Mouse (Mus musculus): ENCODE data around the gene Pde2a. TPM values are rescaled to one million over a fixed set of nuclear protein-coding genes. Genes with fewer than 3 reads are reported as not detected.

The Pde2a gene
- polyA plus RNA-seq, 1 experiment from 2014 or later = 25.9 TPM

DNA sequence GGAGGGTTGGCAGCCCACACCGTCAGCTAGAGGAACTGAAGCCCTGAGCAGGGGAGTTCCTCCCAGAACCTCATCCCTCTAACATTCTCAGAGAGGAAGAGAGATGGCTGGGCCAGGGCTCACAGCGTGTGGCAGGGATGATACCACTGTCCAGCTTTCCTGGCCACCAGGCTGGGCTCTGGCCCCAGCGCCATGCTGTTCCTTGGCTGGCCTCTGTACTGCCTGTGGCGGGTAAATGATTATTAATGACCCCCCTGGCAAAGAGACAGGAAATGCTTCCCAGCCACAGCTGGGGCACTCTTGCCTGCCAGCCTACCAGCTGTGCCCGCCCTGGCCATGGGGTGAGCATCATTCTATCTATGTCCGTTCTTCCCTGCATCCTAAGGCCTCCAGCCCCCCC is 33.6 kb downstream of the Pde2a start:
- H3K9me3 ChIP-seq (ENCODE audit: control insufficient read depth, low read length) = no peaks in the 10 kb centered on the region
- WGBS = 53% methylated on average over 6 of the region's 6 CpGs
- no peak overlapping the region for H3K27ac ChIP-seq
- H3K4me3 ChIP-seq (replicated peaks; ENCODE audit: low read length) = no peak overlapping the region
- no peak overlapping the region for H3K4me2 ChIP-seq (replicated peaks)
- DNase-seq (ENCODE audit: low spot score) (no peak), ATAC-seq (ENCODE audit: low FRiP score) (no peak)
- no peak overlapping the region for H3K9ac ChIP-seq
- H3K27me3 ChIP-seq (ENCODE audit: control insufficient read depth, insufficient read depth, low read length) = peaks cover 19% of the 10 kb centered on the region
- no peaks in the 10 kb centered on the region for H3K36me3 ChIP-seq (replicated peaks; ENCODE audit: control insufficient read depth, insufficient read depth)
- H3K4me1 ChIP-seq (replicated peaks; ENCODE audit: control insufficient read depth, insufficient read depth, low read length) = peaks cover 14% of the 10 kb centered on the region; the same call in 1 of the 2 replicates

DNA sequence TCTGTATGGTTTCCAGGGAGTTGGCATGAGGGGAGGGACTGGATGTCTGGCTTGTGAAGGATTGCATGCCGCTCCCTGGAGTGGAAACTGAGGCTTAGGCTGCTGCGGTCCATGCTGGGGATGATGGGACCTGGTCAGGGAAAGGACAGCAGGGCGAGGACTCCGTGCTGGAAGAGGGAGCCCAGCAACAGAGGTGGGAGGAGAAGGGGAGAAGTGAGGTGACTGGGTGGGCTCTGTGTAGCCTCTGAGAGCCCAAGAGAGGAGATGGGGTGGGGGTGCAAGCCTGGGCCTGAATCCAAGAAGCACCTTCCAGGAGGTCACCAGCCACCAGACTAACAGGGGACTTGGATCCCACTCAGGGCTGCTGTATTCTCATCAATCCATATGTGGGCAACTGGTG is 34.8 kb downstream of the Pde2a start:
- Histone ChIP-seq H3K4me1 (replicated peaks; ENCODE audit: control insufficient read depth, insufficient read depth, low read length) (peaks cover 10% of the 10 kb centered on the region), H3K4me2 (replicated peaks) (no peak overlapping the region), H3K9me3 (ENCODE audit: control insufficient read depth, low read length) (no peaks in the 10 kb centered on the region), H3K27me3 (ENCODE audit: control insufficient read depth, insufficient read depth, low read length) (peaks cover 18% of the 10 kb centered on the region), H3K4me3 (replicated peaks; ENCODE audit: low read length) (no peak overlapping the region), H3K36me3 (replicated peaks; ENCODE audit: control insufficient read depth, insufficient read depth) (no peaks in the 10 kb centered on the region), H3K9ac (no peak overlapping the region), H3K27ac (no peak overlapping the region)
- 65% methylated on average over 4 of the region's 4 CpGs for WGBS
- no peak for DNase-seq (ENCODE audit: low spot score)
- ATAC-seq (ENCODE audit: low FRiP score) = no peak

DNA sequence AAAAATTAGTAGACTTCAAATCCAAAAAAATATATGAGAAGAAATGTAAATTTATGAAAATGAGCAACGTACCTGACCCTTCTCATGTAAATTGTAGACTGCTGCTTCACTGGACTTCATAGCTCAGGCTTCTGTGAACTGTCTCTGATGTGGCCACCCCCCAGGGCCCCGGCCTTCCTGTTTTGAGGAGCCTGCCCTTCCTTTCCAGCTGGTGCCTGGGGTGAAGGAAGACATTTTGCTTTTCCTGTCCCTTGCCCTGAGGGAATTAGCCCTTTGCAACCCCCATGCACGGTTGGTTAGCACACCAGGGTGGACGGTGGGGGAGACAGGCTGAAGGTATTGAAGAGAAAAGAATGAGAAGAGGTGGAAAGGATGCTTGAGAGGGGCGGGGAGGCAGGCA is 35.3 kb downstream of the Pde2a start:
- ATAC-seq (ENCODE audit: low FRiP score) = no peak
- Histone ChIP-seq H3K4me2 (replicated peaks) (no peak overlapping the region), H3K4me1 (replicated peaks; ENCODE audit: control insufficient read depth, insufficient read depth, low read length) (peaks cover 6% of the 10 kb centered on the region), H3K9me3 (ENCODE audit: control insufficient read depth, low read length) (no peaks in the 10 kb centered on the region), H3K4me3 (replicated peaks; ENCODE audit: low read length) (no peak overlapping the region), H3K9ac (0 out of 2 replicates have a peak overlapping the region, but pooled peaks have one; percentile 1), H3K27me3 (ENCODE audit: control insufficient read depth, insufficient read depth, low read length) (peaks cover 14% of the 10 kb centered on the region), H3K36me3 (replicated peaks; ENCODE audit: control insufficient read depth, insufficient read depth) (no peaks in the 10 kb centered on the region), H3K27ac (no peak overlapping the region)
- no peak for DNase-seq (ENCODE audit: low spot score)
- 31% methylated on average over 5 of the region's 5 CpGs for WGBS

- no peak overlapping the region for H3K4me3 ChIP-seq (replicated peaks; ENCODE audit: low read length)
- 76% methylated on average over 5 of the region's 5 CpGs for WGBS
- H3K9me3 ChIP-seq (ENCODE audit: control insufficient read depth, low read length) = no peaks in the 10 kb centered on the region
- no peaks in the 10 kb centered on the region for H3K36me3 ChIP-seq (replicated peaks; ENCODE audit: control insufficient read depth, insufficient read depth)
- H3K9ac ChIP-seq = 0 out of 2 replicates have a peak overlapping the region, but pooled peaks have one; percentile 1
- H3K27me3 ChIP-seq (ENCODE audit: control insufficient read depth, insufficient read depth, low read length) = peaks cover 9% of the 10 kb centered on the region
- ATAC-seq (ENCODE audit: low FRiP score) = no peak
- peaks cover 7% of the 10 kb centered on the region for H3K4me1 ChIP-seq (replicated peaks; ENCODE audit: control insufficient read depth, insufficient read depth, low read length)
- H3K4me2 ChIP-seq (replicated peaks) = no peak overlapping the region
- H3K27ac ChIP-seq = no peak overlapping the region
- DNase-seq (ENCODE audit: low spot score) = no peak
Measured at GRCm38 (mm10) chr7:101457283-101457682, 35.8 kb downstream of the Pde2a start.

DNA sequence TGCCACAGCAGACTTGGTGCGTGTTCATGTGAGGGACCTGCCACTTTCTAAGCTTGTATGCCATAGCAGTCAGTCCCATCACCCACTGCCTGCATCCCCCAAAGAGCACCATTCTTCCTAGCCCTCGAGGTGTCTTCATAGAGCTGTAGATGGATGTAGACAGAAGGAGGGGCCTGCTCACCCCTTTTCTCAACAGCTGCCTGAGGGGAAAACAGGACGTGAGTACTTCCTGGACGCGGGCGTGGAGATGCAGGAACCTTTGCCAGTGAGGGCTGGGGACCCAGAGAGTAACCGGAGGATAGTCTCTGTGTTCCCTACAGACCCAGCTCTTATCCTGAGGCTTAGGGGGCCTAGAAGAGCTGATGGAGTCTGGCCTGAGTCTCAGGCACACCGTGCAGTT is 36.3 kb downstream of the Pde2a start:
- no peak overlapping the region for H3K4me2 ChIP-seq (replicated peaks)
- H3K4me1 ChIP-seq (replicated peaks; ENCODE audit: control insufficient read depth, insufficient read depth, low read length) = peaks cover 12% of the 10 kb centered on the region
- no peak for ATAC-seq (ENCODE audit: low FRiP score)
- 68% methylated on average over 8 of the region's 8 CpGs for WGBS
- H3K9ac ChIP-seq = no peak overlapping the region
- H3K9me3 ChIP-seq (ENCODE audit: control insufficient read depth, low read length) = no peaks in the 10 kb centered on the region
- no peak overlapping the region for H3K4me3 ChIP-seq (replicated peaks; ENCODE audit: low read length)
- H3K27ac ChIP-seq = no peak overlapping the region
- H3K27me3 ChIP-seq (ENCODE audit: control insufficient read depth, insufficient read depth, low read length) = peaks cover 4% of the 10 kb centered on the region; the same call in 1 of the 2 replicates
- no peaks in the 10 kb centered on the region for H3K36me3 ChIP-seq (replicated peaks; ENCODE audit: control insufficient read depth, insufficient read depth)
- no peak for DNase-seq (ENCODE audit: low spot score)

DNA sequence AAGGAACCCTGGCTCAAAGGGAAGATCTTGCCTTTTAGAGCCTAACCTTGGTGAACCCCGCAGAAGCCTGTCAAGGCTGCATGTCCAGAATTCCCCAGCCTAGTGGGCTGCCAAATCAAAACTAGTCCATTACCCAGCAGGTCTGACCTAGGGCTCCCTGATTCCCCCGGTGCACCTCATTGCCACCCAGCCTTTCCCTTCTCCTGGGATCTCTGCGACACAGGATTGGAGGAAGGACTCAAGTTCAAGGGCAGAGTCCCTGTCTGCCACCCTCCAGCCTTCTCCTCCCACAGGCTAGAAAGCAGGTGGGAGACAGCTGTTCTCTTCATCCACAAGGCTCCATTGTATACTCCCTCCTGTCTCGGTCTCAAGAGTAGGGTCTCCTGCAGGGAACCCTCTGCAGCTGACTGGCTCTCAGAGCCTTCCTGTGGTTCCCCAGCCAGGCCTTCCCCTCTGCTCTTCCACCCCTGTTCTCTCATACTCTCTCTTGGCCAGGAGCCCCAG is 36.8 kb downstream of the Pde2a start:
- Histone ChIP-seq H3K4me1 (replicated peaks; ENCODE audit: control insufficient read depth, insufficient read depth, low read length) (peaks cover 14% of the 10 kb centered on the region), H3K36me3 (replicated peaks; ENCODE audit: control insufficient read depth, insufficient read depth) (no peaks in the 10 kb centered on the region), H3K9ac (no peak overlapping the region), H3K4me3 (replicated peaks; ENCODE audit: low read length) (no peak overlapping the region), H3K9me3 (ENCODE audit: control insufficient read depth, low read length) (no peaks in the 10 kb centered on the region), H3K4me2 (replicated peaks) (no peak overlapping the region), H3K27ac (no peak overlapping the region), H3K27me3 (ENCODE audit: control insufficient read depth, insufficient read depth, low read length) (no peaks in the 10 kb centered on the region)
- no peak for DNase-seq (ENCODE audit: low spot score)
- WGBS = 65% methylated on average over 4 of the region's 4 CpGs
- no peak for ATAC-seq (ENCODE audit: low FRiP score)

DNA sequence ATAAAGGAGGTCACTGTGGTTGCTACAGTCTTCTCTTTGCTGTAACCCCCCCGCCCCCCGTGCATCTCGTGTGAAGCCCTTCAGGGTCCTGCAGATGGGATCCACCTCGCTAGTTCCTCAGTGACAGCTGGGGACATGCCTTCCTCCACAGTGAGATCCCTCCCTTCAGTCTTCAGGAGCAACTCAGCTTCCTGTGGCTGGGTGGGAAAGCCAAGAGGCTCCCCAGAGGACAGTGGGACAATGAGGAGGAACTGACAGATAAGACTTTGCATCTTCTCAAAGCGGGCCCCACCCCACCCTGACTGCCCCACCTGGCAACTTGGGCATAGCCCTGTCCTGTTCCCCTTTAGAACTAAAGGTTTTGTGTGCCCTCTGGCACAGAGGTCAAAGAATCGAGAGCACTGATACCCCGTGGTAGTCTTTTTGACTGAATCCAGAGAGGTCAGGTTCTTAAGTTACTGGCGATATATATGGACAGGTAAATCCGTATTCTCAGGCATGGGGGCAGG is 37.9 kb downstream of the Pde2a start:
- no peak overlapping the region for H3K4me2 ChIP-seq (replicated peaks)
- H3K36me3 ChIP-seq (replicated peaks; ENCODE audit: control insufficient read depth, insufficient read depth) = no peaks in the 10 kb centered on the region
- no peak overlapping the region for H3K4me3 ChIP-seq (replicated peaks; ENCODE audit: low read length)
- H3K9ac ChIP-seq = no peak overlapping the region
- no peaks in the 10 kb centered on the region for H3K27me3 ChIP-seq (ENCODE audit: control insufficient read depth, insufficient read depth, low read length)
- DNase-seq (ENCODE audit: low spot score) = no peak
- ATAC-seq (ENCODE audit: low FRiP score) = no peak
- H3K9me3 ChIP-seq (ENCODE audit: control insufficient read depth, low read length) = no peaks in the 10 kb centered on the region
- no peak overlapping the region for H3K27ac ChIP-seq
- peaks cover 14% of the 10 kb centered on the region for H3K4me1 ChIP-seq (replicated peaks; ENCODE audit: control insufficient read depth, insufficient read depth, low read length)
- WGBS = 81% methylated on average over 9 of the region's 9 CpGs

GRCm38 (mm10) chr7:101459923-101460607 is 38.6 kb downstream of the Pde2a start:
- Histone ChIP-seq H3K9ac (no peak overlapping the region), H3K27ac (no peak overlapping the region), H3K27me3 (ENCODE audit: control insufficient read depth, insufficient read depth, low read length) (no peaks in the 10 kb centered on the region), H3K9me3 (ENCODE audit: control insufficient read depth, low read length) (no peaks in the 10 kb centered on the region), H3K4me1 (replicated peaks; ENCODE audit: control insufficient read depth, insufficient read depth, low read length) (peaks cover 14% of the 10 kb centered on the region), H3K36me3 (replicated peaks; ENCODE audit: control insufficient read depth, insufficient read depth) (no peaks in the 10 kb centered on the region), H3K4me2 (replicated peaks) (no peak overlapping the region), H3K4me3 (replicated peaks; ENCODE audit: low read length) (no peak overlapping the region)
- 56% methylated on average over 10 of the region's 10 CpGs for WGBS
- ATAC-seq (ENCODE audit: low FRiP score) (peak; percentile 9; the same call in 1 of the 2 replicates), DNase-seq (ENCODE audit: low spot score) (no peak)

GRCm38 (mm10) chr7:101460608-101460957 is 39.1 kb downstream of the Pde2a start:
- H3K36me3 ChIP-seq (replicated peaks; ENCODE audit: control insufficient read depth, insufficient read depth) = no peaks in the 10 kb centered on the region
- H3K9ac ChIP-seq = no peak overlapping the region
- H3K27me3 ChIP-seq (ENCODE audit: control insufficient read depth, insufficient read depth, low read length) = no peaks in the 10 kb centered on the region
- H3K4me1 ChIP-seq (replicated peaks; ENCODE audit: control insufficient read depth, insufficient read depth, low read length) = peaks cover 14% of the 10 kb centered on the region
- 30% methylated on average over 10 of the region's 10 CpGs for WGBS
- H3K27ac ChIP-seq = no peak overlapping the region
- peak; percentile 72 for ATAC-seq (ENCODE audit: low FRiP score)
- no peaks in the 10 kb centered on the region for H3K9me3 ChIP-seq (ENCODE audit: control insufficient read depth, low read length)
- no peak overlapping the region for H3K4me2 ChIP-seq (replicated peaks)
- DNase-seq (ENCODE audit: low spot score) = no peak
- H3K4me3 ChIP-seq (replicated peaks; ENCODE audit: low read length) = no peak overlapping the region
